Mouse (Mus musculus) midbrain, postnatal 0 days (tissue): ENCODE data around the gene Nfkbib. TPM values are rescaled to one million over a fixed set of nuclear protein-coding genes. Genes with fewer than 3 reads are reported as not detected.

ENCODE experiments used
- ATAC-seq: fragments of 200-750 bp; cut with Nextera tagmentation; 2 replicates; pipeline ENCODE4 v1.8.0; 2017; ENCODE audit warnings: moderate number of reproducible peaks, mild to moderate bottlenecking, moderate TSS enrichment, moderate library complexity; ENCODE audit not compliant: low FRiP score
- DNase-seq: peaks from one replicate; pipeline ENCODE4 v3.0.0-alpha.2; 2015; ENCODE audit warnings: low spot score
- H3K27ac ChIP-seq: fragments of 300-500 bp; sonication (generic); 2 replicates; pipeline ENCODE4 v1.5.1; 2014; ENCODE audit warnings: low read depth, mild to moderate bottlenecking, low read length, mixed read lengths
- H3K27me3 ChIP-seq: fragments of 300-500 bp; sonication (generic); 2 replicates; pipeline ENCODE4 v1.6.1; 2014; ENCODE audit warnings: low read length, control low read depth, mixed read lengths; ENCODE audit not compliant: insufficient read depth
- H3K36me3 ChIP-seq: fragments of 300-500 bp; sonication (generic); 2 replicates; pipeline ENCODE4 v1.6.1; 2014; ENCODE audit warnings: low read length, control low read depth, mixed read lengths; ENCODE audit not compliant: insufficient read depth
- H3K4me1 ChIP-seq: fragments of 300-500 bp; sonication (generic); 2 replicates; pipeline ENCODE4 v1.6.1; 2014; ENCODE audit warnings: mild to moderate bottlenecking, control low read depth, antibody characterized with exemption, low read length, mixed read lengths; ENCODE audit not compliant: insufficient read depth
- H3K4me2 ChIP-seq: fragments of 300-500 bp; sonication (generic); 2 replicates; pipeline ENCODE4 v1.6.1; 2014; ENCODE audit warnings: low read depth, mild to moderate bottlenecking, low read length, mixed read lengths; ENCODE audit not compliant: poor library complexity, severe bottlenecking
- H3K4me3 ChIP-seq: fragments of 300-500 bp; sonication (generic); 2 replicates; pipeline ENCODE4 v1.5.1; 2014; ENCODE audit warnings: low read depth, mild to moderate bottlenecking, low read length, moderate library complexity
- H3K9ac ChIP-seq: fragments of 300-500 bp; sonication (generic); replicated peaks from 2 replicates; pipeline ENCODE4 v1.6.1; 2014; ENCODE audit warnings: mild to moderate bottlenecking, low read length, moderate library complexity, mixed read lengths; ENCODE audit not compliant: poor library complexity, severe bottlenecking
- H3K9me3 ChIP-seq: fragments of 300-500 bp; sonication (generic); 2 replicates; pipeline ENCODE4 v1.6.1; 2016; ENCODE audit warnings: low read length, control low read depth
- CTCF ChIP-seq: IDR thresholded peaks from 2 replicates; pipeline ENCODE4 v1.5.1; 2016; ENCODE audit warnings: antibody characterized with exemption, mild to moderate bottlenecking
- WGBS: fragments of 180-500 bp; shearing (Covaris S2); extraction: QIAGEN DNeasy Blood & Tissue Kit; methylation state at CpG from one replicate; pipeline ENCODE4 v1.1.7; 2014; 5-methylcytosine and 5-hydroxymethylcytosine counted together
- polyA plus RNA-seq: library from polyadenylated mRNA; unstranded; fragments of >200 nt; fragmentation: Nextera tagmentation; extraction: Ambion mirVana; gene quantifications from 2 replicates; pipeline ENCODE4 v1.2.1, GENCODE M21; 2015
- total RNA-seq: library from RNA; depleted of rRNA; stranded (reverse); fragments of >200 nt; gene quantifications from 2 replicates; pipeline ENCODE4 v1.2.3, GENCODE M21; 2014

The Nfkbib gene
- total and polyA plus RNA-seq, 2 experiments from 2014 or later: 19.7 to 58.5 TPM

DNA sequence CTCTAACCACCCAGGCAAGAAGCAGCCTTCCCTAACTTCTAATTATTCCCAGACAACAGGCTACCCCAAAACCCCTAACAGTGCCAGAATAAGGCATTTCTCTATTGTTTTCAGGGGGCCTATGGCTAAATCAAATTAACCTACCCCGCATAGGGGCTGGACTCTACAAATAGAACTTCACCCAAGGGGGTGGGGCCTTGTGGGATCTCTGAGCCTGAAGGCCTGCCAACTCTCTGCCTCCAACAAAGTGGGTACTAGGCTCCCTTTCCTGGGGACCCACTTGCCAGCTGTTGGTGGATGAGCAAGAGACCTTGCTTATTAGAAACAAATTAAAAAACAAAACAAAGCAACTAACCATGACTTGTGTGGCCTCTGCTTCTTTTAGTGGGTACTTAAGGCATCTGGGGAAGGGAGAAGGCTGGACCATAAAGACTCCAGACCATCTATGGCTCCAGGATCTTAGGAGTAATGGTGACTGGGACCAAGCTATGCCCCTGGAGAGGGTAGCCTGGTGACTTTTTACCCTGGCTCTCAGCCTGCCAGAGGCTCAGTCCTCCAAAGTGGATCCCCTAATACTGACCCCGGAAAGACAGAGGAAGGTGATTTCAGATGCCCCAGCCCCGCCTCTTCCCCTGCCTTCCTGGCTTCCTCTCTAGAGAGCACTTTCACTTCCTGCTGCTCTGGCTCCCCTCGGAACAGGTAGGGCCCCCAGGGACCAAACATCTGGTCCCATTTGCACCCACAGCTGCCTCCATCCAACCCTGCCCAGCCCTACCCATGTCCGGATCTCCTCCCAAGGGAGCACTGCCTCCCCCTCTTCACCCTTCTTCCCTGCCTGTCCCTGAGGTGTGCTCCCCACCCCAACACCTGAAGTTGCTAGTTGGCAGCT lies 21.2 kb upstream of the Nfkbib start, which contains the start of gene Rinl:
Gene Rinl (plus strand): TSS at position 663 of the 889 bp plus-strand sequence.
- ATAC-seq (no peak), DNase-seq (no peak)
- Histone ChIP-seq H3K9me3 (no peaks in the 10 kb centered on the region), H3K27ac (no peak within 1 kb of the TSS), H3K36me3 (peaks cover 26% of the 10 kb centered on the region), H3K4me2 (no peak within 1 kb of the TSS), H3K4me1 (no peaks in the 10 kb centered on the region), H3K4me3 (no peak within 1 kb of the TSS), H3K27me3 (no peaks in the 10 kb centered on the region), H3K9ac (no peak within 1 kb of the TSS)
- no peak for TF ChIP-seq CTCF
- WGBS: 86% methylated on average over 5 of the region's 5 CpGs

DNA sequence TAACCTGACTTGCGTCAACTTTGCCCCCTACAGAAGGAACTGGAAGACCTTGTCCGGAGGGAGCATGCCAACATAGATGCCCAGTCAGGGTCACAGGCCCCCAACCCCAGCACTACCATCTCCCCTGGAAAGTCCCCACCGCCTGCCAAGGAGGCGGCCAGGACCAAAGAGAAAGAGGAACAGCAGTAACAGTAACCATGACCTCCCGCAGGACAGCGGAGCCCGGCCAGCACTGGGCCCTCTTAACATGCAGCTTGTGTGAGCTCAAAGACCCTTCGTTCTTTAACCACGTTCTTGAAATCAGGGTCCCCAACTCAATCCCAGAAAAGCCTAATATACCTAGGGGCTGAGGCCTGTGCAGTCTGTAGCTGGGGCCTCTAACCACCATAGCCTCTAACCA lies 20.6 kb upstream of the Nfkbib start:
- no peak overlapping the region for H3K4me3 ChIP-seq
- 92% methylated on average over 9 of the region's 9 CpGs for WGBS
- no peak for ATAC-seq

DNA sequence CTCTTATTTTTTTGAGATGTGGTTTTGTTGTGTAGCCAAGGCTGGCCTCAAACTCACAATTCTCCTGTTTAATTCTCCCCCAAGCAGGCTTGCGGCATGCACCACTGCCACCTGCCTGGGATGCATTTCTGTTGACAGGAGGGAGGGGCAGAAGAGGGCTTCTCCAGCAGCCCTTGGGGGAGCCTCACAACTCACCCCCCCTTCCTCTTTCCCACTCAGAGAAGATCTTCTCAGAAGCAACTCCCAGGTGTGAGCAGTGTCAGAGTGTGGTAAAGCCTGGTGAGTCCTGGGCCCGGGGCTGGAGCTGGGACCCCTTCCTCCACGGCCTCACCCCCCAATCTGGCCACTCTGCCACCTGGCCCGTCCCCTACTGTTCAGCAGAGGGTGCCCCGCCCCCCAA lies 17.8 kb upstream of the Nfkbib start:
- Histone ChIP-seq H3K27ac (no peak overlapping the region), H3K4me2 (no peak overlapping the region), H3K4me1 (0 out of 2 replicates have a peak, but pooled peaks cover 3% of the 10 kb centered on the region), H3K9me3 (no peaks in the 10 kb centered on the region), H3K36me3 (peaks cover 33% of the 10 kb centered on the region), H3K27me3 (no peaks in the 10 kb centered on the region), H3K4me3 (no peak overlapping the region), H3K9ac (no peak overlapping the region)
- 79% methylated on average over 5 of the region's 5 CpGs for WGBS
- ATAC-seq: no peak
- DNase-seq: no peak
- no peak for TF ChIP-seq CTCF

More for the DNA sequence above, 20.6 kb upstream of the Nfkbib start:
- H3K36me3 ChIP-seq: peaks cover 30% of the 10 kb centered on the region
- H3K4me1 ChIP-seq: no peaks in the 10 kb centered on the region
- TF ChIP-seq CTCF: no peak
- H3K27ac ChIP-seq: no peak overlapping the region
- H3K27me3 ChIP-seq: no peaks in the 10 kb centered on the region
- H3K9ac ChIP-seq: no peak overlapping the region
- no peak overlapping the region for H3K4me2 ChIP-seq
- H3K9me3 ChIP-seq: no peaks in the 10 kb centered on the region
- DNase-seq: no peak

DNA sequence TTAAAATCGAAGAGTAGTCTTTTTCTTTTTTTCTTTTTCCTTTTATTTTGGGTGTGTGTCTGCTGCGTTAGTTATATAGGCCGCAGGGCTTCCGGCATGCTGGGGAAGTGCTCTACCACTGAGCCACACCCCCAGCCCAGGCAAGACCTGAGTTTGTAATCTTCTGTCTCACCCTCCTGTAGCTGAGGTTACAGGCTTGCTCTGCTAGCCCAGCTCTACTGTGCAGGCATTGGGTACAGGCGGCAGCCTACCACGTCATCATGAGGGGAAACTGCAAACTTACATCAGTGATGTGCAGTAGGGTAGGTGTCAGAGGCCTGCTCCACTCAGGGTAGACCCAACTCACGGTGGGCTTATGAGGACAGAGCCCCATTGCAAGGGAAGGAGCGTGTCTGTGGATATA lies 13.9 kb upstream of the Nfkbib start:
- no peak overlapping the region for H3K4me2 ChIP-seq
- no peaks in the 10 kb centered on the region for H3K27me3 ChIP-seq
- WGBS: 86% methylated on average over 8 of the region's 8 CpGs
- ATAC-seq: no peak
- DNase-seq: no peak
- no peak overlapping the region for H3K27ac ChIP-seq
- no peak overlapping the region for H3K4me3 ChIP-seq
- H3K9ac ChIP-seq: no peak overlapping the region
- H3K36me3 ChIP-seq: peaks cover 36% of the 10 kb centered on the region
- no peak for TF ChIP-seq CTCF
- no peaks in the 10 kb centered on the region for H3K9me3 ChIP-seq
- H3K4me1 ChIP-seq: 0 out of 2 replicates have a peak, but pooled peaks cover 3% of the 10 kb centered on the region

DNA sequence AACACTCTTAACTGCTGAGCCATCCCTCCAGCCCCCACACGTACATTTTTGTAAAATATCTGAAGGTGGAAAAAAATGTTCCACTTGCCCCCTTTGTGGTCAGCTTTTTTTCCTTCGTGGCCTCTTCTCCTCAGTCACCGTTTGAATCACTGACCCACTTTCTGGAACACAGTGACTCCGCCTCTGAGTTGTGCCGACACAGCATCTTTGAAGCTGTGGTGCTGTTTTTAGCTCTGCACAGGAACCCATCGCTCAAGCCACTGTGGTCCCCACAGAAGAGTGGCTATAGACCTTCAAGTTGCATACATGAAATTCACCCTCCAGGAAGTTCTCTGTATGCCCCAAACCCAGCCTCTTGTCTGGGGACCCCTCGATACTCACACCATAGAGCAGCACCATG lies 13.5 kb upstream of the Nfkbib start:
- no peak for TF ChIP-seq CTCF
- H3K27me3 ChIP-seq: no peaks in the 10 kb centered on the region
- H3K9ac ChIP-seq: no peak overlapping the region
- DNase-seq (no peak), ATAC-seq (no peak)
- H3K4me3 ChIP-seq: no peak overlapping the region
- peaks cover 32% of the 10 kb centered on the region for H3K36me3 ChIP-seq
- no peak overlapping the region for H3K4me2 ChIP-seq
- H3K4me1 ChIP-seq: 0 out of 2 replicates have a peak, but pooled peaks cover 3% of the 10 kb centered on the region
- 70% methylated on average over 7 of the region's 7 CpGs for WGBS
- no peaks in the 10 kb centered on the region for H3K9me3 ChIP-seq
- no peak overlapping the region for H3K27ac ChIP-seq

DNA sequence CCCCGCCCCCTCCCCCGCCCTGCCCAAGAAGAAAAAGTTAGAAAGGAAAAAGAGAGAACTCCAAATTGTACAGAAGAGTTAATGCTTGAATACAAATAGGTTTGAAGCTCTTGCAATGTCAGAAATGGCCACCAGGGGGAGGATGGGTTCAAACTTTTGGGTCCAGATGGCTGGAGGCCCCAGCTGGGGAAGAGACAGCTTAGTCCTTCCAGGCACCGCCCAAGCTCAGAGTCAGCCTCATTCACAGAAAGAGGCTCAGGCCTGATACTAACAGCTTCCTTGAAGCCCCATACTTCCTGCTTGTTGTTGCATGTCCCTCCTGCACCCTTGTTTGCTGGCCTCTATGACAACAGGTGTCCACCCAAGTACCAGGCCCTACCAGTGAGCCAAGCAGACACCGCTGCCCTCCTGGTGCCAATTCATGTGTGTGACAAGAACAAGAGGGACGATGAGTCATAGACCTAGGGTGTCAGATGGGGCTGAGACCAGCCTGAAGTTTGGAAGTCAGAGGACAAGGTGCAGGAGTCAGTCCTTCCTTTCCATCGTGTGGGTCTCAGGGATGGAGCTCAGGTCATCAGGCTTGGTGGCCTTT lies 12.9 kb upstream of the Nfkbib start:
- no peak overlapping the region for H3K27ac ChIP-seq
- WGBS: 46% methylated on average over 6 of the region's 6 CpGs

More for the DNA sequence above, 12.9 kb upstream of the Nfkbib start:
- Histone ChIP-seq H3K27me3 (no peaks in the 10 kb centered on the region), H3K9ac (no peak overlapping the region), H3K4me2 (no peak overlapping the region), H3K36me3 (peaks cover 25% of the 10 kb centered on the region), H3K4me1 (0 out of 2 replicates have a peak, but pooled peaks cover 3% of the 10 kb centered on the region), H3K4me3 (no peak overlapping the region), H3K9me3 (no peaks in the 10 kb centered on the region)
- peak; percentile 80 for TF ChIP-seq CTCF
- no peak for ATAC-seq
- peak; percentile 91 for DNase-seq
